Mouse (Mus musculus): ENCODE data around the gene Heyl. TPM values are rescaled to one million over a fixed set of nuclear protein-coding genes. Genes with fewer than 3 reads are reported as not detected.

Heyl gene
- polyA plus RNA-seq, 1 experiment from 2014 or later, result 16.0 TPM

DNA sequence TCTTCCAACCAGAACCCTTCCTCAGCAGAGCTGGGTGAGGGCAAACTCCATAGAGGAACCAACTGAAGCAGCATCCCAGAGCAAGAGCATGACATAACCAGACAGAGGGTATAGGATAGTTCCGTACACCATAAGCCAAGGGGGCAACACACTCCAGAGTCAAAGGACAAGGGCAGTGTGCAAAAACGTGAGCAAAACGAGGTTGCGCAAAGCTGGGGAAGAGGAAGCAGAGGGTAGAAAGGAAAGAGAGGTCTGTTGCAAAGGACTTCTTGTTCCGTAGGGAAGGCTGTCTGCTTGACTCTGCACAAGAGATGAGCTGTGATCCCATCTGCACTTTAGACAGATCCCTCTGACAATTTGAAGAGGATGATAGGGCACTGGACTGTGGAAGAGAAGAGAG lies 26.0 kb upstream of the Heyl start:
- WGBS, result 83% methylated on average over 5 of the region's 5 CpGs
- Histone ChIP-seq H3K4me2 (ENCODE audit: low read length) (no peak overlapping the region), H3K9me3 (ENCODE audit: control insufficient read depth, low read length) (no peaks in the 10 kb centered on the region), H3K9ac (ENCODE audit: low read length) (no peak overlapping the region), H3K27me3 (replicated peaks; ENCODE audit: control insufficient read depth, insufficient read depth, low read length) (peaks cover 8% of the 10 kb centered on the region), H3K4me3 (ENCODE audit: low read depth, low read length) (no peak overlapping the region), H3K27ac (ENCODE audit: low read depth) (no peak overlapping the region), H3K36me3 (ENCODE audit: control insufficient read depth, insufficient read depth, low read length) (no peaks in the 10 kb centered on the region), H3K4me1 (replicated peaks; ENCODE audit: control insufficient read depth, insufficient read depth, low read length) (no peaks in the 10 kb centered on the region)
- DNase-seq (ENCODE audit: low spot score) (no peak), ATAC-seq (replicated peaks; ENCODE audit: low FRiP score, low TSS enrichment, low read depth) (no peak)

GRCm38 (mm10) chr4:123210996-123211395 lies 22.4 kb upstream of the Heyl start:
- H3K9ac ChIP-seq (ENCODE audit: low read length), result no peak overlapping the region
- H3K4me2 ChIP-seq (ENCODE audit: low read length), result no peak overlapping the region
- no peak for ATAC-seq (replicated peaks; ENCODE audit: low FRiP score, low TSS enrichment, low read depth)
- H3K27me3 ChIP-seq (replicated peaks; ENCODE audit: control insufficient read depth, insufficient read depth, low read length), result no peaks in the 10 kb centered on the region
- H3K4me1 ChIP-seq (replicated peaks; ENCODE audit: control insufficient read depth, insufficient read depth, low read length), result no peaks in the 10 kb centered on the region; the same call in 1 of the 2 replicates
- H3K27ac ChIP-seq (ENCODE audit: low read depth), result no peak overlapping the region
- DNase-seq (ENCODE audit: low spot score), result no peak
- WGBS, result 69% methylated on average over 8 of the region's 8 CpGs
- H3K36me3 ChIP-seq (ENCODE audit: control insufficient read depth, insufficient read depth, low read length), result no peaks in the 10 kb centered on the region
- H3K4me3 ChIP-seq (ENCODE audit: low read depth, low read length), result no peak overlapping the region
- no peaks in the 10 kb centered on the region for H3K9me3 ChIP-seq (ENCODE audit: control insufficient read depth, low read length)

GRCm38 (mm10) chr4:123211453-123211852 lies 21.9 kb upstream of the Heyl start:
- no peak for DNase-seq (ENCODE audit: low spot score)
- ATAC-seq (replicated peaks; ENCODE audit: low FRiP score, low TSS enrichment, low read depth), result no peak
- no peaks in the 10 kb centered on the region for H3K36me3 ChIP-seq (ENCODE audit: control insufficient read depth, insufficient read depth, low read length)
- H3K4me1 ChIP-seq (replicated peaks; ENCODE audit: control insufficient read depth, insufficient read depth, low read length), result no peaks in the 10 kb centered on the region; the same call in 1 of the 2 replicates
- no peak overlapping the region for H3K27ac ChIP-seq (ENCODE audit: low read depth)
- H3K4me2 ChIP-seq (ENCODE audit: low read length), result no peak overlapping the region
- no peak overlapping the region for H3K4me3 ChIP-seq (ENCODE audit: low read depth, low read length)
- WGBS, result 50% methylated on average over 5 of the region's 5 CpGs
- H3K27me3 ChIP-seq (replicated peaks; ENCODE audit: control insufficient read depth, insufficient read depth, low read length), result no peaks in the 10 kb centered on the region
- no peaks in the 10 kb centered on the region for H3K9me3 ChIP-seq (ENCODE audit: control insufficient read depth, low read length)
- no peak overlapping the region for H3K9ac ChIP-seq (ENCODE audit: low read length)

DNA sequence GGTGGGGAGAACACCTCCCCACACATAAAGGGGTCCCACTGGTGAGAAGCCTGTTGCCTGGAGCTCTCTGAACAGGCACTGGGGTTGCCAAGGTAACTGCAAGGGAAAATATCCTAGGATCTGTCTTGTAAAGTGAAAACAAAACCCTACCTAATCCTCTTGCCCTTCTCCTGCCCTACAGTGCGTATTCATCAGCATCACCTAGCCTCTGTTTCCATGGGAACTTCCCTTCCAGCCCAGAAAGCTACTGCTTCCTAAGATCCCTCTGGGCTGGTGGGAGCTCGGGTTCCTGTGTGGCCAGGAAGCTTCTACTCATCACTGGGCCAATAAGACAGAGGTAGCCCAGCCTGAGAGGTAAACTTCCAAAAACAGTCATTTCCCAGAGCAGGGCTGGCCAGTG lies 21.0 kb upstream of the Heyl start:
- no peaks in the 10 kb centered on the region for H3K9me3 ChIP-seq (ENCODE audit: control insufficient read depth, low read length)
- 62% methylated on average over 2 of the region's 2 CpGs for WGBS
- H3K36me3 ChIP-seq (ENCODE audit: control insufficient read depth, insufficient read depth, low read length), result no peaks in the 10 kb centered on the region
- DNase-seq (ENCODE audit: low spot score), result no peak
- no peaks in the 10 kb centered on the region; the same call in 1 of the 2 replicates for H3K4me1 ChIP-seq (replicated peaks; ENCODE audit: control insufficient read depth, insufficient read depth, low read length)
- no peak overlapping the region for H3K9ac ChIP-seq (ENCODE audit: low read length)
- ATAC-seq (replicated peaks; ENCODE audit: low FRiP score, low TSS enrichment, low read depth), result no peak
- no peaks in the 10 kb centered on the region for H3K27me3 ChIP-seq (replicated peaks; ENCODE audit: control insufficient read depth, insufficient read depth, low read length)
- no peak overlapping the region for H3K4me2 ChIP-seq (ENCODE audit: low read length)
- H3K4me3 ChIP-seq (ENCODE audit: low read depth, low read length), result no peak overlapping the region
- H3K27ac ChIP-seq (ENCODE audit: low read depth), result no peak overlapping the region

DNA sequence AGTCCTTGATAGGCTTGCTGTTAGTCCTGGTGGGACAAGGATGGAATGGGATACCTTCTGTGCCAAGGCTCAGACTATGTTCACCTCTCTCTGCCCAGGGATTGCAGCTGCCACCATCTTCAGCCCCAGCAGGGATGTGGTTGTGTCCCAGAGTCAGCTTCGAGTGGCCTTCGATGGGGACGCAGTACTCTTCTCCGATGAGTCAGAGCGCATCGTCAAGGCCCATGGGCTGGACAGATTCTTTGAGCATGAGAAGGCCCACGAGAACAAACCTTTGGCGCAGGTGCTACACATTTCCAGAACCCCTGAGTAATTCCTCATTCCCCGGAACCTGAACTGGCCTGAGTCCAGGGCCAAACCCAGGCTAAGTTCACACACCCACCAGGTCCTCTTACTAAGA lies 19.4 kb upstream of the Heyl start:
- no peaks in the 10 kb centered on the region; the same call in 1 of the 2 replicates for H3K4me1 ChIP-seq (replicated peaks; ENCODE audit: control insufficient read depth, insufficient read depth, low read length)
- ATAC-seq (replicated peaks; ENCODE audit: low FRiP score, low TSS enrichment, low read depth) (no peak), DNase-seq (ENCODE audit: low spot score) (no peak)
- 89% methylated on average over 9 of the region's 9 CpGs for WGBS
- no peaks in the 10 kb centered on the region for H3K36me3 ChIP-seq (ENCODE audit: control insufficient read depth, insufficient read depth, low read length)
- no peak overlapping the region for H3K4me3 ChIP-seq (ENCODE audit: low read depth, low read length)
- no peaks in the 10 kb centered on the region for H3K9me3 ChIP-seq (ENCODE audit: control insufficient read depth, low read length)
- H3K27ac ChIP-seq (ENCODE audit: low read depth), result no peak overlapping the region
- H3K9ac ChIP-seq (ENCODE audit: low read length), result no peak overlapping the region
- H3K4me2 ChIP-seq (ENCODE audit: low read length), result no peak overlapping the region
- H3K27me3 ChIP-seq (replicated peaks; ENCODE audit: control insufficient read depth, insufficient read depth, low read length), result no peaks in the 10 kb centered on the region

- Histone ChIP-seq H3K4me3 (ENCODE audit: low read depth, low read length) (no peak overlapping the region), H3K4me2 (ENCODE audit: low read length) (no peak overlapping the region), H3K27ac (ENCODE audit: low read depth) (no peak overlapping the region), H3K36me3 (ENCODE audit: control insufficient read depth, insufficient read depth, low read length) (no peaks in the 10 kb centered on the region), H3K27me3 (replicated peaks; ENCODE audit: control insufficient read depth, insufficient read depth, low read length) (no peaks in the 10 kb centered on the region), H3K4me1 (replicated peaks; ENCODE audit: control insufficient read depth, insufficient read depth, low read length) (no peaks in the 10 kb centered on the region; the same call in 1 of the 2 replicates), H3K9ac (ENCODE audit: low read length) (no peak overlapping the region), H3K9me3 (ENCODE audit: control insufficient read depth, low read length) (no peaks in the 10 kb centered on the region)
- 63% methylated on average over 1 of the region's 1 CpGs for WGBS
- DNase-seq (ENCODE audit: low spot score) (no peak), ATAC-seq (replicated peaks; ENCODE audit: low FRiP score, low TSS enrichment, low read depth) (no peak; the same call in 1 of the 2 replicates)
Observed at GRCm38 (mm10) chr4:123215367-123215766, 18.0 kb upstream of the Heyl start.

GRCm38 (mm10) chr4:123216782-123217181 lies 16.6 kb upstream of the Heyl start:
- Histone ChIP-seq H3K9me3 (ENCODE audit: control insufficient read depth, low read length) (no peaks in the 10 kb centered on the region), H3K4me3 (ENCODE audit: low read depth, low read length) (no peak overlapping the region), H3K27ac (ENCODE audit: low read depth) (no peak overlapping the region), H3K36me3 (ENCODE audit: control insufficient read depth, insufficient read depth, low read length) (no peaks in the 10 kb centered on the region), H3K9ac (ENCODE audit: low read length) (no peak overlapping the region), H3K4me2 (ENCODE audit: low read length) (no peak overlapping the region), H3K4me1 (replicated peaks; ENCODE audit: control insufficient read depth, insufficient read depth, low read length) (no peaks in the 10 kb centered on the region; the same call in 1 of the 2 replicates), H3K27me3 (replicated peaks; ENCODE audit: control insufficient read depth, insufficient read depth, low read length) (no peaks in the 10 kb centered on the region)
- DNase-seq (ENCODE audit: low spot score), result peak; percentile 68
- WGBS, result 23% methylated on average over 1 of the region's 1 CpGs
- no peak for ATAC-seq (replicated peaks; ENCODE audit: low FRiP score, low TSS enrichment, low read depth)

DNA sequence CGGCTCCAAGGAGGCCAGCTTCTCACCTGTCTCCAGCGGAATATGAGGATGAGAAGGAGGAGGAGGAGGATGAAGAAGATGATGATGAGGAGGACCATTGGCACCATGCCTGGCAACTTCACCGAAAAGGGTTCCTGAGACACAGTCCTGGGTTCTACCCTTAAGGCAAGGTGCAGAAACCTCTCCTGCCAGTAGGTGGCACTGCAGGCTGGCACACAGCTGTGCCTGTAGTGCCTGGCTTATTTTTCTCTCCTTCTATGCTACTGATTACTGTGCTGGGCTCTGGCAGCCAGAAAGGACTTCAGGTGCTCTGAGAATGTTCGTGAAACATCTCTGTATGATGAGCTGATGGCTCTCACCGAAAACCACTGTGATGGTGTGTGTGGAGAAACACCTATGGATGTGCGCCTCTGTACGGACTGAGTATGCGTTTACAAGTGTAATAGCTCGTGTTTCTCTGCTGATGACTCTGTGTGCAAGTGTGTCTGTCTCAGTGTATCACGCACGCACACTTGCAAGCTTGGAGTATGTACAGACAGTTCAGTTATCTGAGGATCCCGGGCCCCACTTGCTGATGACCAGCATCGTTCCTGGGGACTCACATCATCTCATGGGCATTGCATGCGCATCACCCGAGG lies 13.5 kb upstream of the Heyl start:
- Histone ChIP-seq H3K36me3 (ENCODE audit: control insufficient read depth, insufficient read depth, low read length) (no peaks in the 10 kb centered on the region), H3K4me3 (ENCODE audit: low read depth, low read length) (no peak overlapping the region), H3K27ac (ENCODE audit: low read depth) (no peak overlapping the region), H3K9ac (ENCODE audit: low read length) (no peak overlapping the region), H3K27me3 (replicated peaks; ENCODE audit: control insufficient read depth, insufficient read depth, low read length) (no peaks in the 10 kb centered on the region), H3K9me3 (ENCODE audit: control insufficient read depth, low read length) (no peaks in the 10 kb centered on the region), H3K4me2 (ENCODE audit: low read length) (no peak overlapping the region), H3K4me1 (replicated peaks; ENCODE audit: control insufficient read depth, insufficient read depth, low read length) (no peaks in the 10 kb centered on the region; the same call in 1 of the 2 replicates)
- peak; percentile 88 for DNase-seq (ENCODE audit: low spot score)
- ATAC-seq (replicated peaks; ENCODE audit: low FRiP score, low TSS enrichment, low read depth), result peak; percentile 79
- WGBS, result 69% methylated on average over 15 of the region's 15 CpGs

DNA sequence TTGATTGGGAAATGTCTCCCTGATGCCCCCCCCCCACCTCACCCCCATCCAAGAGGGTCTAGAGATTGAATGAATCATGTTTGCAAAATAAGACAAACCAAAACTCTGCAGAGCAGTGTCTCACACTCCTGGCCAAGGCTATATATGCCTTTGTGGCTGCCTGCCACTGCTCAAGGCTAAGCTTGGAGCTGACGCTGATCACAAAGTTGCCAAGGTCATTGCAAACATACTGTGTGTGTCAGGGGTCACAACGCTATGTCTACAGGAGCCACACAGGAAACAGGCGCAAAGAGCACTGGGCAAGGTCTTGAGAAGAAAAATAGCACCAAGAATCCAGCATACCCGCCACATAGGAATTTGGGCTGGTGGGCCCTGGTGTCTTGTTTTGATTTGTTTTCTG lies 12.7 kb upstream of the Heyl start:
- Histone ChIP-seq H3K9ac (ENCODE audit: low read length) (no peak overlapping the region), H3K4me3 (ENCODE audit: low read depth, low read length) (no peak overlapping the region), H3K9me3 (ENCODE audit: control insufficient read depth, low read length) (no peaks in the 10 kb centered on the region), H3K27me3 (replicated peaks; ENCODE audit: control insufficient read depth, insufficient read depth, low read length) (no peaks in the 10 kb centered on the region), H3K4me2 (ENCODE audit: low read length) (no peak overlapping the region), H3K27ac (ENCODE audit: low read depth) (no peak overlapping the region), H3K4me1 (replicated peaks; ENCODE audit: control insufficient read depth, insufficient read depth, low read length) (peaks cover 2% of the 10 kb centered on the region), H3K36me3 (ENCODE audit: control insufficient read depth, insufficient read depth, low read length) (no peaks in the 10 kb centered on the region)
- WGBS, result 79% methylated on average over 4 of the region's 4 CpGs
- ATAC-seq (replicated peaks; ENCODE audit: low FRiP score, low TSS enrichment, low read depth) (no peak), DNase-seq (ENCODE audit: low spot score) (no peak)

All from intestine, embryonic 14.5 days (tissue).